Mouse (Mus musculus) cortical plate, adult 2 months (tissue): Measurements from ENCODE around the gene Rassf5. TPM values are rescaled to one million over a fixed set of nuclear protein-coding genes. Genes with fewer than 3 reads are reported as not detected.

Source experiments
- H3K27ac ChIP-seq: fragments of 200-500 bp; 2 replicates; pipeline ENCODE4 v1.5.1; 2012; ENCODE audit warnings: low read length, control low read depth, inconsistent platforms; ENCODE audit not compliant: insufficient read depth
- H3K4me1 ChIP-seq: fragments of 200-500 bp; 2 replicates; pipeline ENCODE4 v1.6.1; 2011; ENCODE audit warnings: low read length; ENCODE audit not compliant: control insufficient read depth, insufficient read depth
- H3K4me3 ChIP-seq: fragments of 200-500 bp; 2 replicates; pipeline ENCODE4 v1.5.1; 2011; ENCODE audit warnings: mild to moderate bottlenecking, low read length, control low read depth; ENCODE audit not compliant: insufficient read depth
- CTCF ChIP-seq: fragments of 200-500 bp; IDR thresholded peaks from 2 replicates; pipeline ENCODE4 v1.5.1; 2011; ENCODE audit warnings: mild to moderate bottlenecking, control low read depth, low read length; ENCODE audit not compliant: insufficient read depth; ENCODE audit errors: extremely low read depth
- POLR2A ChIP-seq: fragments of 200-500 bp; IDR thresholded peaks from 2 replicates; pipeline ENCODE4 v1.6.1; 2011; ENCODE audit warnings: mild to moderate bottlenecking, low read length, control low read depth; ENCODE audit not compliant: insufficient read depth; ENCODE audit errors: extremely low read depth
- polyA plus RNA-seq: library from polyadenylated mRNA; depleted of rRNA; stranded (reverse); fragments of >200 nt; gene quantifications from 2 replicates; pipeline ENCODE4 v1.2.3, GENCODE M21; 2012

Rassf5 gene
- polyA plus RNA-seq, 1 experiment: 14.7 TPM

GRCm38 (mm10) chr1:131211655-131212054, 33.4 kb downstream of the Rassf5 start:
- H3K4me3 ChIP-seq: no peak overlapping the region
- no peak overlapping the region for H3K27ac ChIP-seq
- H3K4me1 ChIP-seq: no peaks in the 10 kb centered on the region
- TF ChIP-seq CTCF (no peak), POLR2A (no peak)

GRCm38 (mm10) chr1:131209971-131210426, 35.1 kb downstream of the Rassf5 start:
- Histone ChIP-seq H3K4me1 (no peaks in the 10 kb centered on the region), H3K27ac (no peak overlapping the region), H3K4me3 (no peak overlapping the region)
- TF ChIP-seq CTCF (no peak), POLR2A (no peak)

- Histone ChIP-seq H3K4me1 (no peaks in the 10 kb centered on the region), H3K27ac (no peak overlapping the region), H3K4me3 (no peak overlapping the region)
- TF ChIP-seq POLR2A: no peak
- TF ChIP-seq CTCF: no peak
These were observed 36.3 kb downstream of the Rassf5 start for GRCm38 (mm10) chr1:131208800-131209199.

GRCm38 (mm10) chr1:131208081-131208480, 37.0 kb downstream of the Rassf5 start:
- Histone ChIP-seq H3K27ac (no peak overlapping the region), H3K4me3 (no peak overlapping the region), H3K4me1 (no peaks in the 10 kb centered on the region)
- no peak for TF ChIP-seq POLR2A
- no peak for TF ChIP-seq CTCF

- no peak overlapping the region for H3K4me3 ChIP-seq
- TF ChIP-seq CTCF (peak; percentile 59), POLR2A (no peak)
- H3K4me1 ChIP-seq: no peaks in the 10 kb centered on the region
- no peak overlapping the region for H3K27ac ChIP-seq
These were observed 37.5 kb downstream of the Rassf5 start for GRCm38 (mm10) chr1:131207531-131207930.

GRCm38 (mm10) chr1:131206342-131206741, 38.7 kb downstream of the Rassf5 start:
- Histone ChIP-seq H3K4me1 (no peaks in the 10 kb centered on the region), H3K27ac (no peak overlapping the region), H3K4me3 (no peak overlapping the region)
- no peak for TF ChIP-seq POLR2A
- TF ChIP-seq CTCF: no peak

- no peak for TF ChIP-seq CTCF
- TF ChIP-seq POLR2A: no peak
These were observed 40.6 kb downstream of the Rassf5 start for GRCm38 (mm10) chr1:131204461-131204860.

GRCm38 (mm10) chr1:131201391-131201790, 43.7 kb downstream of the Rassf5 start:
- H3K27ac ChIP-seq: no peak overlapping the region
- no peak for TF ChIP-seq CTCF
- no peak for TF ChIP-seq POLR2A
- H3K4me1 ChIP-seq: peaks cover 2% of the 10 kb centered on the region; the same call in 1 of the 2 replicates
- H3K4me3 ChIP-seq: no peak overlapping the region

More at GRCm38 (mm10) chr1:131204461-131204860, 40.6 kb downstream of the Rassf5 start:
- no peak overlapping the region for H3K27ac ChIP-seq
- H3K4me1 ChIP-seq: peaks cover 2% of the 10 kb centered on the region; the same call in 1 of the 2 replicates
- H3K4me3 ChIP-seq: no peak overlapping the region

- no peak overlapping the region for H3K4me3 ChIP-seq
- TF ChIP-seq CTCF (no peak), POLR2A (no peak)
- H3K27ac ChIP-seq: no peak overlapping the region
- H3K4me1 ChIP-seq: peaks cover 4% of the 10 kb centered on the region
These were observed 44.5 kb downstream of the Rassf5 start for GRCm38 (mm10) chr1:131200588-131200987.

GRCm38 (mm10) chr1:131199976-131200375, 45.1 kb downstream of the Rassf5 start:
- Histone ChIP-seq H3K27ac (no peak overlapping the region), H3K4me3 (no peak overlapping the region; the same call in 1 of the 2 replicates), H3K4me1 (peaks cover 5% of the 10 kb centered on the region)
- no peak for TF ChIP-seq POLR2A
- no peak for TF ChIP-seq CTCF
